Mouse (Mus musculus) limb, embryonic 13.5 days (tissue): ENCODE results near the gene Cth. TPM values are rescaled to one million over a fixed set of nuclear protein-coding genes. Genes with fewer than 3 reads are reported as not detected.
"Not testable (repeated sequence)": the region's sequence is repeated elsewhere in the genome, so short reads cannot be mapped to it uniquely, and the experiment has no call there.

Experiments used
- ATAC-seq: fragments of 200-750 bp; cut with Nextera tagmentation; 2 replicates; pipeline ENCODE4 v1.8.0; 2017; ENCODE audit warnings: low read depth, moderate number of reproducible peaks, moderate TSS enrichment; ENCODE audit not compliant: low FRiP score
- H3K27ac ChIP-seq: fragments of 300-500 bp; sonication (generic); 2 replicates; pipeline ENCODE4 v1.5.1; 2015; ENCODE audit warnings: inconsistent platforms, mild to moderate bottlenecking, moderate library complexity
- H3K27me3 ChIP-seq: fragments of 300-500 bp; sonication (generic); 2 replicates; pipeline ENCODE4 v1.6.1; 2015; ENCODE audit warnings: mild to moderate bottlenecking, inconsistent platforms
- H3K36me3 ChIP-seq: fragments of 300-500 bp; sonication (generic); 2 replicates; pipeline ENCODE4 v1.6.1; 2015; ENCODE audit warnings: inconsistent platforms, mild to moderate bottlenecking, moderate library complexity
- H3K4me1 ChIP-seq: fragments of 300-500 bp; sonication (generic); 2 replicates; pipeline ENCODE4 v1.6.1; 2015; ENCODE audit warnings: inconsistent platforms
- H3K4me2 ChIP-seq: fragments of 300-500 bp; sonication (generic); replicated peaks from 2 replicates; pipeline ENCODE4 v1.6.1; 2015; ENCODE audit warnings: inconsistent platforms, mild to moderate bottlenecking, moderate library complexity
- H3K4me3 ChIP-seq: fragments of 300-500 bp; sonication (generic); 2 replicates; pipeline ENCODE4 v1.5.1; 2015; ENCODE audit warnings: moderate library complexity, mild to moderate bottlenecking, inconsistent platforms
- H3K9ac ChIP-seq: fragments of 300-500 bp; sonication (generic); 2 replicates; pipeline ENCODE4 v1.6.1; 2015; ENCODE audit warnings: mild to moderate bottlenecking, inconsistent platforms
- H3K9me3 ChIP-seq: fragments of 300-500 bp; sonication (generic); 2 replicates; pipeline ENCODE4 v1.6.1; 2016; ENCODE audit warnings: inconsistent platforms
- WGBS: fragments of 180-500 bp; shearing (Covaris S2); methylation state at CpG from one replicate; pipeline ENCODE4 v1.1.7; 2015; 5-methylcytosine and 5-hydroxymethylcytosine counted together
- polyA plus RNA-seq: library from polyadenylated mRNA; unstranded; fragments of >200 nt; fragmentation: Nextera tagmentation; extraction: Ambion mirVana; gene quantifications from 2 replicates; pipeline ENCODE4 v1.2.1, GENCODE M21; 2015

Cth gene
- polyA plus RNA-seq = 13.6 and 14.2 TPM in 2 replicates

DNA sequence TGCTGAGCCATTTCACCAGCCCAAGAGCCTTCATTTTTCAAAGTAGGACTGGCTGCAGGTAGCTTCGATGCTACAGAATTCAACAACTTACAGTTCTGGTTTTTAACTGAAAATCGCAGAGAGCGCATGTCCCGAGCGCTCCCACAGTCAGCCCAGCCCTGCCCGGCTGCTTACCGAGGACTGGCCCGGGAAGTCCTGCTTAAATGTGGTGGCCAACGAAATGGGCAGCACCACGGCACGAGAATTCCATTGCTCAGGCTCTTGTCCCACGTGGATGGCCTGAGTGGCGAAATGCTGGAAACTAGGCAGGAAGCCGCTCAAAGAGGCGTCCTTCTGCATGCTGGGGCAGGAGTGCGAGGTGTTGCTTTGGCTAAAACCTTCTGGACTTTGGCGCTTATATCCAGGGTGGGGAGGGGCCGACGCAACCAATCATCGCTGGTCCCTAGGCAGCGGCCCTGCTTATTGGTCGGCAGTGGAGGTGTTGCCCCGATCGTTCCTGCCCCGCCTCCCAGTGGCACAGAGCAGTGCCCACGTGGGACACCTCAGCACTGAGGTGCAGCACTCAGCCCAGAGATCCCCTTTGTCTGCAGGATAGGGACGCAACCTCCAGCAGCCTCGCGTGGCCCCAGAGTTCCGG lies at the start of gene Cth:
Gene Cth (minus strand): TSS at position 386 of the 637 bp plus-strand sequence.
- peak; percentile 100 for ATAC-seq
- Histone ChIP-seq H3K36me3 (no peaks in the 10 kb centered on the region), H3K27me3 (no peaks in the 10 kb centered on the region), H3K4me3 (peak within 1 kb of the TSS; percentile 55), H3K9me3 (no peaks in the 10 kb centered on the region), H3K4me1 (peaks cover 4% of the 10 kb centered on the region; the same call in 1 of the 2 replicates), H3K27ac (no peak within 1 kb of the TSS), H3K9ac (peak within 1 kb of the TSS; percentile 68), H3K4me2 (peak within 1 kb of the TSS; percentile 87)
- WGBS = under 1% methylated on average over 30 of the region's 30 CpGs

DNA sequence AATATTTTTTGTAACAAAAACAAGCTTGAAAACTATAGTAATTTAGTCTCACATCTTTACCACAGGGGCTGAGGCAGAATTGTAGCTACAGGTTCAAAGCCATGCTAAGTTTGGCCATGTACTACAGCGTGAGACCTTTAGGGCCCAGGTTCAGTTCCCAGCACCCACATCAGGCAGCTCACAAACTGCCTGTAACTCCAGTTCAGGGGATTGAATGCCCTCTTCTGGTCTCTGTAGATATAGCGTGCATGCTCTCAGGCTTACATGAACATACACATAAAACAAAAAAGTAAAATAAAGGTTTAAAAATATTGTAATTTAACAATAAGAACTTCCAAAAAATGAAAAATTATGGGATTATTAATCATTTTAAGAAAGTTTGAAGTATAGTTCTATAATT lies 48.4 kb upstream of the Cth start:
- H3K27me3 ChIP-seq = no peaks in the 10 kb centered on the region
- no peak overlapping the region for H3K9ac ChIP-seq
- peaks cover 11% of the 10 kb centered on the region; the same call in 1 of the 2 replicates for H3K36me3 ChIP-seq
- no peaks in the 10 kb centered on the region for H3K4me1 ChIP-seq
- no peaks in the 10 kb centered on the region for H3K9me3 ChIP-seq
- WGBS = 96% methylated on average over 2 of the region's 2 CpGs
- no peak overlapping the region for H3K4me2 ChIP-seq
- no peak overlapping the region for H3K4me3 ChIP-seq
- no peak for ATAC-seq
- H3K27ac ChIP-seq = no peak overlapping the region

DNA sequence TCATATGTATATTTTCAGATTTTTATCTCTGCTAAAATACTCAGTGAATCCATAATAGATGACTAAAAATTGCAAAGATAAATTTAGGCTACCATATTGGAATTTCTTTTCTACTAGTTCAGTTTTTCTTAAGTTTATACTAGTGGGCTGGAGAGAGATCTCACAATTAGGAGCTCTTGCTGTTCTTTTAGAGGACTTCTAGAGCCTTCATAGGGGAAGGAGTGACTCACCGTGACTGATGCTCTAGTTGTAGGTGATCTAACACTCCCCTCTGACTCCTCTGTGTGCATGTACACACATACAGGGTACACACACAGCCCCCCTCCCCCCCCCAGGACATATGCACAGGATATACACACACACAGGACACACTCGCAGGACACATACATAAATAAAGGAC lies 46.3 kb upstream of the Cth start:
- no peaks in the 10 kb centered on the region for H3K4me1 ChIP-seq
- H3K9me3 ChIP-seq = no peaks in the 10 kb centered on the region
- H3K36me3 ChIP-seq = peaks cover 11% of the 10 kb centered on the region; the same call in 1 of the 2 replicates
- H3K27me3 ChIP-seq = no peaks in the 10 kb centered on the region
- no peak overlapping the region for H3K27ac ChIP-seq
- no peak overlapping the region for H3K9ac ChIP-seq
- WGBS = 97% methylated on average over 2 of the region's 2 CpGs
- ATAC-seq = no peak
- H3K4me2 ChIP-seq = no peak overlapping the region
- H3K4me3 ChIP-seq = no peak overlapping the region

DNA sequence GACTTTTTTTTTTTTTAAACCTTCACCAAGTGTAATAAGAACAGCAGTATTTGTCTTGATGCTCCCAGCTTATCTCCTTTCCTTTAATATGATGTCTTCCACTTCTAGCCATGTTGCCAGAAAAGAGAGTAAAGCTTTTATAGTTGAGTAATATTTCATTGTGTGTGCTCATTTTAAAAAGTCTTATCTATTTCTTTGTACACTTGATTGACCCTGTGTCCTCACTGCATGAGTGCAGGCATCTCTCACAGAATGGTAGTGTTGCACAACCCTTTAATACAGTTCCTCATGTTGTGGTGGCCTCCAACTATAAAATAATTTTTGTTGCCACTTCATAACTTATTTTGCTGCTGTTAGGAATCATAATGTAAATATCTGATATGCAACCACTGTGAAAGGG lies 32.4 kb upstream of the Cth start:
- peaks cover 3% of the 10 kb centered on the region for H3K36me3 ChIP-seq
- no peaks in the 10 kb centered on the region for H3K9me3 ChIP-seq
- no peaks in the 10 kb centered on the region for H3K4me1 ChIP-seq
- no peak for ATAC-seq
- no peak overlapping the region for H3K4me3 ChIP-seq
- no peak overlapping the region for H3K9ac ChIP-seq
- H3K27ac ChIP-seq = no peak overlapping the region
- H3K27me3 ChIP-seq = no peaks in the 10 kb centered on the region
- no peak overlapping the region for H3K4me2 ChIP-seq

DNA sequence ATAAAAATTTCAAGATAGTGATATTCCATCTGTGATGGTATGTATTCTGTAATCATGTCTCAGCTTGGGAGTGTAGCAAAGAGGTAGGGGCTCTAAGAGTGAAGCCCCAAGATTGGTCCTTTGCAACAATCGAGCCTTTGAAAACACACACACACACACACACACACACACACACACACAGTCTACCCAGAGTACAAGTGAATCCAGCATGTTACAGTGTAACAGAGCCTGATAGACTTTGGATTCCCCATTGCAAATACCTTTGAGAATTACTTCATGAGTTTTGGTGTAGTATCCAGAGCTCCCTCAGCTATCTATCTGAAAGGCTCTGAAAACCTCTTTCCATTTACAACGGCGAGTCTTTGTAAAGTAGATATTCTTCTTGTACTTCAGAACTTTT lies 31.3 kb upstream of the Cth start:
- Histone ChIP-seq H3K9me3 (no peaks in the 10 kb centered on the region), H3K36me3 (peaks cover 4% of the 10 kb centered on the region), H3K27me3 (no peaks in the 10 kb centered on the region), H3K4me3 (no peak overlapping the region), H3K9ac (no peak overlapping the region), H3K27ac (no peak overlapping the region), H3K4me1 (no peaks in the 10 kb centered on the region), H3K4me2 (no peak overlapping the region)
- no peak for ATAC-seq
- WGBS = 92% methylated on average over 3 of the region's 3 CpGs

DNA sequence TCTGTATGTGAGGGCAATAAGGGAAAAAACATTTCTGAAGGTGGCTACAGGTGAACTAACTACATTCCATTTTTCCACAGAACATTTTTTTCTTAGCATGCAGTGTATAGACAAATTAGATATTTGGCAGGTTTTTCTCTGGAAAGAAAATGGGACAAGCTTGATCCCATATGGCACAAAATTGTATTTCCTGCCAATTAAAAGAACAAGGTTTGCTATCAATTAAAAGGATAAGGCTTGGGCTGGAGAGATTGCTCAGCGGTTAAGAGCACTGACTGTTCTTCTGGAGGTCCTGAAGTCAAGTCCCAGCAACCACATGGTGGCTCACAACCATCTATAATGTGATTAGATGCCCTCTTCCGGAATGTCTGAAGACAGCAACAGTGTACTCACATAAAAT lies 30.6 kb upstream of the Cth start:
- Histone ChIP-seq H3K9ac (no peak overlapping the region), H3K4me3 (no peak overlapping the region), H3K27me3 (no peaks in the 10 kb centered on the region), H3K27ac (no peak overlapping the region), H3K4me1 (no peaks in the 10 kb centered on the region), H3K4me2 (no peak overlapping the region), H3K36me3 (peaks cover 4% of the 10 kb centered on the region), H3K9me3 (no peaks in the 10 kb centered on the region)
- 83% methylated on average over 2 of the region's 2 CpGs for WGBS
- ATAC-seq = no peak

DNA sequence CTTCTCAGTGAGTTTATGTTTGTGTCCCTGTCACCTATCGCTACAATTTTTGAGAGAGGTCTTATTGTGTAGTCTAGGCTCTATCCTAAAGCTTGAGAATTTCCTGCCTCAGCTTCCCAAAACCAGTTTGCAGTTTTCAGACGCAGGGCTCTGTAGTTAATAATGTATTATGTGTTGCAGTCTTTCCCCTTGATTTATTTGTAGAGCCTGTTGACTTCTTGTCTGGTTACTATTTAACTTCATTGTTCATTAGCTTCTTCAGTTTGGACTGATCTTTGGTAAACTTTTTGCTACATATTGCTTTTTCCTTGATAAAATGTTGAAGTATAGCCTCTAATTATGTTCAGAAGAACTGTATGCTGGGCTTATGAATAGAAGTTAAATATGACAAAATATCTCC lies 27.8 kb upstream of the Cth start:
- Histone ChIP-seq H3K4me2 (no peak overlapping the region), H3K36me3 (peaks cover 4% of the 10 kb centered on the region), H3K27ac (no peak overlapping the region), H3K27me3 (no peaks in the 10 kb centered on the region), H3K4me1 (peaks cover 14% of the 10 kb centered on the region), H3K4me3 (no peak overlapping the region), H3K9ac (no peak overlapping the region), H3K9me3 (no peaks in the 10 kb centered on the region)
- no peak for ATAC-seq
- 91% methylated on average over 2 of the region's 2 CpGs for WGBS

DNA sequence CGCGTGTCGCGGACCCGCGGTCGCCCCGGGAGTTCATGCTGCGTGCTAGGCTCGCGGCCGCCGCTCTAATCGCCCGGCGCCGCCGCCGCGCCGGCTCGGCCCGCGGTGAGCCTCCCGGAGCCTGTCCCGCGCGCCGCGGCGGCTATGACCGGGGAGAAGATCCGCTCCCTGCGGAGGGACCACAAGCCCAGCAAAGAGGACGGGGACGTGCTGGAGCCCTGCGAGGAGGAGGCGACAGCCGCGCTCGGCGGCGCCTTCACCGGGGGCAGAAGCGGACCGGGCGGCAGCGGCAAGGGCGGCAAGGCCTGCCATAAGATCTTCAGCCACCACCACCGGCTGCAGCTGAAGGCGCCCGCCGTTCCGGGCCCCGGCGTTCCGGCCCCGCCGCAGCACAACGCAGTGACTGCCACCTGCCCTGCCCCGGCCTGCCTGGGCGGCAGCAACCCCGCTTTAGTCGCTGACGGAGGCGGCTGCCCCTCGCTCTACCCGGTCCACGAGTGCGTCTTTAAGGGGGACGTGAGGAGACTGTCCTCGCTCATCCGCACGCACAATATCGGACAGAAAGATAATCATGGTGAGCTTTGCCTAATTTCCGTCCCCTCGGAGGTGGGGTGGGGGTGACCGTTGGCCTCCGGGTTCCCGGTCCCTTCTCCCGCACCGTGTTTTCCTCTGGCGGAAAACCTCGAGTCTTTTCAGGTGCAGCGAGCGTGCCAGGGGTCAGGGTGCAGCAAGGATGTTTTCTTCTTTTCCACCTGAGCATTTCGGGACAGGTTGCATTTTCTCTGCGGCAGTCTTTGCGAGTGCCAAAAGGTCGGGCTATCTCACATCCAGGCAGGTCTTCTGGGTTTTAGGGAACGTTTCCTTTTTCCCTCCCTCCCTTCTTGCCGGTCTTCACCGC lies 22.8 kb upstream of the Cth start:
- H3K4me3 ChIP-seq = peak overlapping the region; percentile 98
- 0% methylated on average over 65 of the region's 93 CpGs for WGBS
- H3K4me2 ChIP-seq = peak overlapping the region; percentile 95

DNA sequence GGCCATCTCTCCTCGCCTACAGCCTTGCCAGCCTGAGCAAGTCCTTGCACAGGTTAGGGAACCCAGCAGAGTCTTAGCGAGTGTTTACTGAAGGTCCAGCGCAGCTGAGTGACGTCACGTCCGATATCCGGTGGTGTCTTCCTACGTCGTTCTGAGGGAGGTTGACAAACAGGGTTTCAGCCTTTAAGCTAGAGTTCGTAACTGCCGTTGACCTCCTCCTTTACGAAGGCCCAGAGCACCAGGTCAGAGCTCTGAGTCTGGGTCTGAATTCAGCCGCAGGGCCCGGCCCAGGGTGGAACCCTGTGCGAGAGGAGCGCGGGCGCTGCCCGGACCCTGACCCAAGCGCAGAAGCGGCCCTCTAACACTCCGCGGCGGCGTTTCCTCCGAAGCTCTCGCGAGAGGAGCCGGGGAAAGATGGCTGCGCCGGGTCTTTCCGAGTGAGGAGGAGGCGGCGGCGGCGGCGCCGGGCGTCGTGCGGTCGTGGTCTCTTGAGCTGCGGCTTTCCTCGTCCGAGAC lies 22.0 kb upstream of the Cth start, which contains the start of gene Ankrd13c:
Gene Ankrd13c (plus strand): TSS at position 397 of the 516 bp plus-strand sequence.
- under 1% methylated on average over 45 of the region's 45 CpGs for WGBS
- H3K27me3 ChIP-seq = no peaks in the 10 kb centered on the region
- peaks cover 19% of the 10 kb centered on the region for H3K4me1 ChIP-seq
- H3K36me3 ChIP-seq = peaks cover 3% of the 10 kb centered on the region
- peak within 1 kb of the TSS; percentile 97 for H3K9ac ChIP-seq
- H3K27ac ChIP-seq = peak within 1 kb of the TSS; percentile 97
- peak within 1 kb of the TSS; percentile 98 for H3K4me3 ChIP-seq
- peak; percentile 99 for ATAC-seq
- H3K9me3 ChIP-seq = no peaks in the 10 kb centered on the region
- peak within 1 kb of the TSS; percentile 95 for H3K4me2 ChIP-seq

More for the DNA sequence above, 22.8 kb upstream of the Cth start:
- peak; percentile 72 for ATAC-seq
- Histone ChIP-seq H3K27me3 (no peaks in the 10 kb centered on the region), H3K27ac (peak overlapping the region; percentile 97), H3K9ac (peak overlapping the region; percentile 97), H3K9me3 (no peaks in the 10 kb centered on the region), H3K4me1 (peaks cover 19% of the 10 kb centered on the region), H3K36me3 (peaks cover 4% of the 10 kb centered on the region)

DNA sequence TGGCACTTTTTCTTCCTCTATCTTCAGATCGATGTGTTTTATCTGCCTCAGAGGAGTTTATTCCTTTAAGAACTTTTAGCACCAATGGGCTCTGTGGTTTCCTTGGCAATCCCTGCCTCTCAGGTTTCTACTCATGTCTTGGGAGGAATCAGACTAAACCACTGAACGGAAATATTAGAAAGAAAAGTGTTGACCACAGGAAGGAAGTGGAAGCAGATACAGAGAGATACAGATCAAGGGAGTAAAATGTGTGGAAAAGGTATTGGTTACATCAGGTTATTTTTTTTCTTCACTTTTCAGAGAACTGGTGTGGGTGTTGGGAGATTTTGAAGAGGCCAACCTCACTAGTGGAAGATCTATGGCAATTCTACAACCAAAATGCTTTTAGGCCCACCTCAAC lies 13.7 kb upstream of the Cth start:
- 82% methylated on average over 2 of the region's 2 CpGs for WGBS
- no peak overlapping the region for H3K9ac ChIP-seq
- no peaks in the 10 kb centered on the region for H3K27me3 ChIP-seq
- H3K4me1 ChIP-seq = no peaks in the 10 kb centered on the region
- H3K4me2 ChIP-seq = no peak overlapping the region
- no peaks in the 10 kb centered on the region for H3K36me3 ChIP-seq
- H3K9me3 ChIP-seq = no peaks in the 10 kb centered on the region
- ATAC-seq = no peak
- H3K27ac ChIP-seq = no peak overlapping the region
- no peak overlapping the region for H3K4me3 ChIP-seq

DNA sequence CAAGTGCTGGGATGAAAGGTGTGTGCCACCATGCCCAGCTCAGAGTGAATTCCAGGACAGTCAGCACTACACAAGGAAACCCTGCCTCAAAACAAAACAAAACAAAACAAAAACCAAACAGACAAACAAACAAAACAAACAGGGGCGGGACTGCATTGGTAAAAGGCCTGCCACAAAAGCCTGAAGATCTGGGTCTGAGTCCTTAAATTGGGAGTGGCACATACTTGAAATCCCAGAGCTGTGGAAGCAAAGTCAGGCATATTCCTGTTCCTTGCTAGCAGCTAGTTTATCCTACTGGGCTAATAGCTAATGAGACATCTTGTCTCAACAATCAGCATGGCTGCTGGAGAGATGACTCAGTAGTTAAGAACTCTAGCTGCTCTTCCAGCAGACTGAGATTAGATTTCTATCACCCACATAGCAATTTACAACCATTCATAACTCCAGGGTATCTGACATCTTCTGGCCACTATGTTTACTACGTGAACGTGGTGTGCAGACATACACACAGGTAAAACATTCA lies 9.5 kb upstream of the Cth start:
- Histone ChIP-seq H3K9me3 (no peaks in the 10 kb centered on the region), H3K27me3 (no peaks in the 10 kb centered on the region), H3K4me1 (no peaks in the 10 kb centered on the region), H3K9ac (no peak overlapping the region), H3K4me3 (no peak overlapping the region), H3K36me3 (no peaks in the 10 kb centered on the region), H3K4me2 (no peak overlapping the region), H3K27ac (no peak overlapping the region)
- ATAC-seq = no peak
- WGBS = 84% methylated on average over 3 of the region's 3 CpGs

DNA sequence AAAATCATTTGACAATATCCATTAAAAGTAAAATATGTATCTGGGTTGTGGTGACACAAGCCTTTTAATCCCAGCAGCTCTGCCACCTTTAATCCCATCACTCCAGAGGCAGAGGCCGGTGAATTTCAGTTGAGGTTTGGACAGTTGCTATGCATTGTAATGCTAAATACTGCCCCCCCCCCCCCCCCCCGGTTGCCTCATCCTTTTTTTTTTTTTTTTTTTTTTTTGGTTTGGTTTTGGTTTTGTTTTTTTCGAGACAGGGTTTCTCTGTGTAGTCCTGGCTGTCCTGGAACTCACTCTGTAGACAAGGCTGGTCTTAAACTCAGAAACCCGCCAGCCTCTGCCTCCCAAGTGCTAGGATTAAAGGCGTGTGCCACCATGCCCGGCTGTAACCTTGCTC lies 8.3 kb upstream of the Cth start:
- H3K27me3 ChIP-seq, H3K9me3 ChIP-seq, H3K4me3 ChIP-seq, H3K36me3 ChIP-seq, H3K27ac ChIP-seq, H3K4me1 ChIP-seq, H3K9ac ChIP-seq, H3K4me2 ChIP-seq, ATAC-seq: not testable (repeated sequence)
- WGBS = 76% methylated on average over 5 of the region's 6 CpGs
